Mouse (Mus musculus): ENCODE results near the gene Ulbp1.
A peak's percentile ranks its signal among the peaks of the same experiment; 100 is the strongest.
"Not testable (repeated sequence)": the region's sequence is repeated elsewhere in the genome, so short reads cannot be mapped to it uniquely, and the experiment has no call there.

The Ulbp1 gene

GRCm38 (mm10) chr10:7473197-7473889 is at the start of gene Ulbp1:
Gene Ulbp1, minus strand, starts transcription at chr10:7473638.
- DNase-seq (ENCODE audit: extremely low read depth, insufficient read length, low spot score), result peak; percentile 98

- not testable (repeated sequence) for DNase-seq (ENCODE audit: extremely low read depth, insufficient read length, low spot score)
Measured at GRCm38 (mm10) chr10:7498180-7498579, 24.7 kb upstream of the Ulbp1 start.

- DNase-seq (ENCODE audit: extremely low read depth, insufficient read length, low spot score), result not testable (repeated sequence)
Measured at GRCm38 (mm10) chr10:7492384-7492783, 18.9 kb upstream of the Ulbp1 start.

GRCm38 (mm10) chr10:7483650-7484049 is 10.2 kb upstream of the Ulbp1 start:
- DNase-seq (ENCODE audit: extremely low read depth, insufficient read length, low spot score), result no peak

- DNase-seq (ENCODE audit: extremely low read depth, insufficient read length, low spot score), result not testable (repeated sequence)
Measured at GRCm38 (mm10) chr10:7474225-7474624, 787 bp upstream of the Ulbp1 start.

- no peak for DNase-seq (ENCODE audit: extremely low read depth, insufficient read length, low spot score)
Measured at GRCm38 (mm10) chr10:7471664-7472063, 1.8 kb downstream of the Ulbp1 start.

GRCm38 (mm10) chr10:7470457-7470856 is 3.0 kb downstream of the Ulbp1 start:
- peak; percentile 32 for DNase-seq (ENCODE audit: extremely low read depth, insufficient read length, low spot score)

GRCm38 (mm10) chr10:7469716-7470414 is 3.6 kb downstream of the Ulbp1 start:
- not testable (repeated sequence) for DNase-seq (ENCODE audit: extremely low read depth, insufficient read length, low spot score)

GRCm38 (mm10) chr10:7462006-7462405 is 11.4 kb downstream of the Ulbp1 start:
- peak; percentile 22 for DNase-seq (ENCODE audit: extremely low read depth, insufficient read length, low spot score)

- DNase-seq (ENCODE audit: extremely low read depth, insufficient read length, low spot score), result no peak
Measured at GRCm38 (mm10) chr10:7438928-7439327, 34.5 kb downstream of the Ulbp1 start.

- DNase-seq (ENCODE audit: extremely low read depth, insufficient read length, low spot score), result no peak
Measured at GRCm38 (mm10) chr10:7393143-7394035, 80.0 kb downstream of the Ulbp1 start.

- DNase-seq (ENCODE audit: extremely low read depth, insufficient read length, low spot score), result no peak
Measured at GRCm38 (mm10) chr10:7391935-7392930, 81.2 kb downstream of the Ulbp1 start.

GRCm38 (mm10) chr10:7391561-7391934 is 81.9 kb downstream of the Ulbp1 start:
- no peak for DNase-seq (ENCODE audit: extremely low read depth, insufficient read length, low spot score)

GRCm38 (mm10) chr10:7391108-7391507 is 82.3 kb downstream of the Ulbp1 start:
- DNase-seq (ENCODE audit: extremely low read depth, insufficient read length, low spot score), result no peak

All from 3134 (cell line).